Mouse (Mus musculus) liver, embryonic 14.5 days (tissue): ENCODE data around the gene Msmo1. TPM values are rescaled to one million over a fixed set of nuclear protein-coding genes. Genes with fewer than 3 reads are reported as not detected.

ENCODE experiments used
- ATAC-seq: fragments of 200-750 bp; cut with Nextera tagmentation; 2 replicates; pipeline ENCODE4 v1.8.0; 2017; ENCODE audit warnings: moderate number of reproducible peaks, mild to moderate bottlenecking, moderate library complexity; ENCODE audit not compliant: insufficient read depth
- DNase-seq, 3 experiments: peaks; one replicate each; pipeline ENCODE4 v3.0.0-alpha.2; 2012 to 2013; ENCODE audit warnings: low read depth in 3 of 3, low spot score in 3 of 3
- H3K27ac ChIP-seq: fragments of 300-500 bp; sonication (generic); 2 replicates; pipeline ENCODE4 v1.5.1; 2014; ENCODE audit warnings: moderate library complexity, mild to moderate bottlenecking, control low read depth, inconsistent platforms
- H3K27me3 ChIP-seq: fragments of 300-500 bp; sonication (generic); 2 replicates; pipeline ENCODE4 v1.6.1; 2014; ENCODE audit warnings: mild to moderate bottlenecking, low read length, moderate library complexity; ENCODE audit not compliant: control insufficient read depth, insufficient read depth
- H3K36me3 ChIP-seq: fragments of 300-500 bp; sonication (generic); replicated peaks from 2 replicates; pipeline ENCODE4 v1.6.1; 2014; ENCODE audit warnings: low read depth; ENCODE audit not compliant: control insufficient read depth, insufficient read depth
- H3K4me1 ChIP-seq, 2 experiments: fragments of 200-500 bp in 1 of 2; fragments of 300-500 bp in 1 of 2; sonication (generic) in 1 of 2; replicated peaks; 2 replicates each; pipeline ENCODE4 v1.6.1; 2012 to 2014; ENCODE audit warnings: antibody characterized with exemption in 1 of 2, inconsistent platforms in 1 of 2, low read length in 1 of 2; ENCODE audit not compliant: control insufficient read depth in 2 of 2, insufficient read depth in 2 of 2
- H3K4me2 ChIP-seq: fragments of 300-500 bp; sonication (generic); 2 replicates; pipeline ENCODE4 v1.6.1; 2014; ENCODE audit warnings: low read depth, mild to moderate bottlenecking, control low read depth, moderate library complexity
- H3K4me3 ChIP-seq, 2 experiments: fragments of 200-500 bp in 1 of 2; fragments of 300-500 bp in 1 of 2; sonication (generic) in 1 of 2; 2 replicates each; pipeline ENCODE4 v1.5.1; 2012 to 2014; ENCODE audit warnings: low read depth in 2 of 2, low read length in 2 of 2, mild to moderate bottlenecking in 2 of 2, control low read depth in 1 of 2, inconsistent platforms in 1 of 2, moderate library complexity in 1 of 2; ENCODE audit not compliant: insufficient read depth in 1 of 2
- H3K9ac ChIP-seq: fragments of 300-500 bp; sonication (generic); replicated peaks from 2 replicates; pipeline ENCODE4 v1.6.1; 2014; ENCODE audit warnings: mild to moderate bottlenecking, control low read depth, moderate library complexity
- H3K9me3 ChIP-seq: fragments of 300-500 bp; sonication (generic); 2 replicates; pipeline ENCODE4 v1.6.1; 2016; ENCODE audit warnings: low read length, mixed read lengths; ENCODE audit not compliant: control insufficient read depth
- CTCF ChIP-seq: IDR thresholded peaks from 2 replicates; pipeline ENCODE4 v1.5.1; 2016; ENCODE audit warnings: antibody characterized with exemption, low read depth, control low read depth
- EP300 ChIP-seq: IDR thresholded peaks from 2 replicates; pipeline ENCODE4 v1.6.1; 2016; ENCODE audit warnings: antibody characterized with exemption, low read depth
- WGBS: fragments of 180-500 bp; shearing (Covaris S2); extraction: QIAGEN DNeasy Blood & Tissue Kit; methylation state at CpG from one replicate; pipeline ENCODE4 v1.1.7; 2014; ENCODE audit not compliant: insufficient replicate concordance; 5-methylcytosine and 5-hydroxymethylcytosine counted together
- polyA plus RNA-seq, 2 experiments: library from polyadenylated mRNA; depleted of rRNA in 1 of 2; stranded (reverse) in 1 of 2; unstranded in 1 of 2; fragments of >200 nt; fragmentation: Nextera tagmentation in 1 of 2; extraction: Ambion mirVana in 1 of 2; gene quantifications; 2 replicates each; pipeline versions ENCODE4 v1.2.1 to v1.2.3; 2012 to 2014

The Msmo1 gene
- polyA plus RNA-seq, 2 experiments: 57.1 to 131 TPM

DNA sequence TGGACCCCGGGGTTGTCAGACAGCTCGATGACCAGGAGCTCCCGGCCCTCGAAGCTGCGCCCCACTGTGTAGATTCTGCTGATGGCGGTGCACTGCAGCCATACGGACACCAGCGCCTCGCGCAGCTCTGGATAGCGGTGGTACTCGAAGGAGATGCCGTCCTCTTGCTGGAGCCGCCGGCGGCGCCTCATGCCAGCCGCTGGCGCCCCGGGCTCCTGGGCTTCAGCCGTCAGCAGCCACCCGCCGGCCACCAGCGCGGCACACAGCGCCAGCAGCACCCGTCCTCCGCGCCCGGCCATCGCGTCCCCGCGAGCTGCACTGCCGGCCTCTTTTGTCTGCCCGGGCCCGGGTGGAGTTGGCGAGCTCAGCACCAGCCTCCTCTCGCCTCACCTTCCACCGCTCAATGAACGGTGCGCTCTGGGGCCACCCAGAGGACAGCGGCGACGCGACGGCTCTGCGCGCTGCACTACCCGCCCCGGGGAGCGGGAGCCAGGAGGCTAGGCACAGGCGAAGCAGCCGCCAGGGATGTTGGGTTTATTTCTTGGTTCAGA lies 40.9 kb downstream of the Msmo1 start, which contains the start of gene Cpe:
TSS of gene Cpe (minus strand) at position 404 of the 551 bp plus-strand sequence.
- Histone ChIP-seq H3K36me3 (no peaks in the 10 kb centered on the region), H3K9ac (no peak within 1 kb of the TSS), H3K4me3 (peak within 1 kb of the TSS; percentile 4 to 17), H3K27ac (no peak within 1 kb of the TSS), H3K27me3 (peaks cover 18% of the 10 kb centered on the region), H3K9me3 (no peaks in the 10 kb centered on the region), H3K4me2 (peak within 1 kb of the TSS; percentile 53), H3K4me1 (no peaks in the 10 kb centered on the region)
- DNase-seq (peak; percentile 2 to 7 (median 3)), ATAC-seq (peak; percentile 53; the same call in 1 of the 2 replicates)
- TF ChIP-seq EP300 (no peak), CTCF (peak; percentile 51)
- WGBS: under 1% methylated on average over 53 of the region's 54 CpGs

DNA sequence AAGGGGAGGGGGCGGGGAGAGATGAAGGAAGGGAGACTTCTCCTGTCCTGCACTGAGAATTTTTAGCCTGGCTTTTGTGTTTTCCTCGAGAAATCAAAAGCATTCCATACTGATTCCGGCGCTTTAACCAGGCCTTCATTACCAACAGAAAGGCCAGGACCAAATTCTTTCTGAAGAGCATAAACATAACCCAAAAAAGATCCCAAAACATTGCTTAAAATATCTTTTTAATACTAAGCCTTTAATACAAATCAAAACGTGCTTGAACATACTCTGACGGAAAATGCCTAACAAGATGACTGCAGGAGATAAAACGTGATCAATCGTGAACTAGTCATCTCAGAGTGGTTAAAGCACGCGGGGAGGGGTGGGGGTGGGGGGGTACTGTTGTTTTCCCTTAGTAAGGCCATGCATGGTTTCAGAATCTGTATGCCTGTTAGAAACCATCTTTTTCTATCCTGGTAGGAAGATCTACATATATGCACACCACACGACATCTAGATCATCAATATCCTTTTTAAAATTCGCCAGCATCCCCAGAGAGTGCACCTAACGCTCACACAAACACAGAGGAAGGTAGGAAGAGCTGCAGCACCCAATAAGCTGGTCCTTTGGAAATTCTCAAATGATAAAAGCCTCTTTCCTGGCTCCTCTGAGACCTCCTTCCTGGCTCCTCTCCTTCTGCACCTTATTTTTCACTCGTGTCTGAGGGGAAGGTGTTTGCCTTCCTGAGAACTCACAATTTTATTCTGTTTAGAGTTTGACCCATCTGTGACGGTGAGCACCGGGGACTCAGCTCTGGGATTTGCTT lies 41.8 kb downstream of the Msmo1 start:
- H3K4me3 ChIP-seq: no peak overlapping the region
- no peaks in the 10 kb centered on the region for H3K36me3 ChIP-seq
- H3K9me3 ChIP-seq: no peaks in the 10 kb centered on the region
- H3K4me2 ChIP-seq: no peak overlapping the region; the same call in 1 of the 2 replicates
- no peak for DNase-seq
- no peak overlapping the region for H3K9ac ChIP-seq
- no peak for ATAC-seq
- H3K4me1 ChIP-seq: no peaks in the 10 kb centered on the region
- TF ChIP-seq EP300 (no peak), CTCF (no peak)
- H3K27ac ChIP-seq: no peak overlapping the region
- 15% methylated on average over 16 of the region's 16 CpGs for WGBS
- H3K27me3 ChIP-seq: peaks cover 18% of the 10 kb centered on the region

DNA sequence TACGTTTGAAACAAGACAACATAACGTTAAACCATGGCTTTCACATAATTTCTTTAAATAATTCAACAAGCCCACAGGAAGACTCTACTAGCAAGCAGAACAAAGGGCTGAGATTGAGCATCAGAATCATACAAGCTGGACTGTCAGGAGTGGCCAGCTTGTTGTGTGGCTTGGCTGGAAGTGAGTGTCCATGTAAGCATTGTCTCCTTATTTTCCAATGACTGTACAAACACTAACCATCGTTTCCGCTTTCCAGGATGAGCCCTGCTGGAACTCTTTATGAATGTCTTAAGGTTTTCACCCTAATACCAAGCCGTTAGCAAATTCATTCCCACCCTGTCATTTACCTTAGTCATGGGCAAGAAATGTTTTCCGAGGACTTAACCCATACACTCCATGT lies 42.7 kb downstream of the Msmo1 start:
- Histone ChIP-seq H3K27me3 (peaks cover 18% of the 10 kb centered on the region), H3K36me3 (no peaks in the 10 kb centered on the region), H3K9me3 (no peaks in the 10 kb centered on the region), H3K4me2 (no peak overlapping the region), H3K4me1 (no peaks in the 10 kb centered on the region), H3K4me3 (no peak overlapping the region), H3K27ac (no peak overlapping the region), H3K9ac (no peak overlapping the region)
- ATAC-seq (no peak), DNase-seq (no peak)
- 64% methylated on average over 6 of the region's 6 CpGs for WGBS
- TF ChIP-seq CTCF (no peak), EP300 (no peak)

DNA sequence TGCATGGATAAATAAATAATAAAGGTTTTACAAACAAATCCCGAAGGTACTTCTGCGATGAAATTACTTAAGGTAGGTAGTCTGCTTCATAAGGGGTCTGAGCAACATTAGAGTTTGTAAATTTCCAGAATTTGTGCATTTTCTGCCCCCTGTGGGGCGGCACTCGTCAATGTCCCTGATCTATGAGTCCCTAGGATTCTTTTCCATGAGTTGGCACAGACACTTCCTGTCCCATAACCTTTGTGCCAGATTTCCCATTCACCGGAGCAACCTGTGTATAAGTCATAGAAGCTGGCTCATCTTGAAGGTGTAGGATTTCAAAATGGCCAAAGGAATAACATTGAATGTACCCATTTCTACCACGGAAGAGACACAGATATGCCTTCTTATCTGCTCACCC lies 43.3 kb downstream of the Msmo1 start:
- no peak for ATAC-seq
- H3K9me3 ChIP-seq: no peaks in the 10 kb centered on the region
- H3K4me3 ChIP-seq: no peak overlapping the region
- H3K36me3 ChIP-seq: no peaks in the 10 kb centered on the region
- peaks cover 18% of the 10 kb centered on the region for H3K27me3 ChIP-seq
- 58% methylated on average over 6 of the region's 6 CpGs for WGBS
- H3K9ac ChIP-seq: no peak overlapping the region
- no peaks in the 10 kb centered on the region for H3K4me1 ChIP-seq
- TF ChIP-seq CTCF: no peak
- no peak for TF ChIP-seq EP300
- no peak overlapping the region for H3K4me2 ChIP-seq
- H3K27ac ChIP-seq: no peak overlapping the region
- DNase-seq: no peak

DNA sequence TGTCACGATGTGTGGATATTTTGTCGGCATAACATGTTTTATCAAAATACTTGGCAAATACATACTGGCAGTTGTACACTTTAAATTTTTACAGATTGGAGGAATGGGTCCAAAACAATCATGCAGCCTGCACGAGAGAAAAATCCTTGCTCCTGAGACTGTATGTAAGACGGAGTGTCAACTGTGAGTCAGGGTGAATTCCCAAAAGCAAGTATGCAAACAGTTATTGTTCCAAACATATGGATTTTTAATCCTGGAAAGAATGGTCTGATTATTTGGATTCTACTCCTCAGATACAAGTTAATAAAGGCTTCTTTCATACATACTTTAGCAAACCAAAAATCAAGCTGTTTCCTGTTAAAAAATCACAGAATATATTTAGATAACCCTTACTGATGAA lies 44.9 kb downstream of the Msmo1 start:
- Histone ChIP-seq H3K4me1 (no peaks in the 10 kb centered on the region), H3K9ac (no peak overlapping the region), H3K4me3 (no peak overlapping the region), H3K9me3 (no peaks in the 10 kb centered on the region), H3K27ac (no peak overlapping the region), H3K27me3 (peaks cover 18% of the 10 kb centered on the region), H3K4me2 (no peak overlapping the region), H3K36me3 (no peaks in the 10 kb centered on the region)
- WGBS: 63% methylated on average over 4 of the region's 4 CpGs
- TF ChIP-seq EP300 (no peak), CTCF (no peak)
- ATAC-seq (no peak), DNase-seq (no peak)
